Mouse (Mus musculus): Measurements from ENCODE around the gene Mfsd5.

Mfsd5 gene

GRCm38 (mm10) chr15:102279092-102279782, at the start of gene Mfsd5:
TSS of gene Mfsd5 (plus strand) at chr15:102279454.
- DNase-seq (ENCODE audit: extremely low read depth, low read depth, low spot score): no peak

GRCm38 (mm10) chr15:102230408-102231321, 48.6 kb upstream of the Mfsd5 start:
- DNase-seq (ENCODE audit: extremely low read depth, low read depth, low spot score): no peak

GRCm38 (mm10) chr15:102231748-102232147, 47.5 kb upstream of the Mfsd5 start, which contains the start of gene Itgb7:
TSS of gene Itgb7 (minus strand) at chr15:102231944.
- DNase-seq (ENCODE audit: extremely low read depth, low read depth, low spot score): no peak

DNA sequence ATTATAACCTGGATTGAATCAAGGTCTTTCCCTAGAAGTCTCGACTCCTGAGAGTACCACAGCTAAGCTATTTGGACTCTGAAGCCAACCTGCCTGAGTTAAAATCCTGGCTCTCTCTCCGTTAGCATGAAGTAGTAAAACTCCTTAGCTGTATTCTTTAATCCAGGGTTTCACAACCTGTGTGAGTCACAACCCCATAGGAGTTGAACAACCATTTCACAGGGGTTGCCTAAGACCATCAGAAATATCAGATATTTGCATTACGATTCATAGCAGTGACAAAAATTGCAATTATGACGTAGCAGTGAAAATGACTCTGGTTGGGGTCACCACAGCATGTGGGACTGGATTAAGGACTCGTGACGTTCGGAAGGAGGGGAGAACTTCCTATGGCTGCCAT, 46.5 kb upstream of the Mfsd5 start:
- DNase-seq (ENCODE audit: extremely low read depth, low read depth, low spot score): peak; percentile 70

GRCm38 (mm10) chr15:102233896-102234295, 45.4 kb upstream of the Mfsd5 start:
- no peak for DNase-seq (ENCODE audit: extremely low read depth, low read depth, low spot score)

- DNase-seq (ENCODE audit: extremely low read depth, low read depth, low spot score): no peak
Measured at GRCm38 (mm10) chr15:102235371-102236027, 43.8 kb upstream of the Mfsd5 start.

- no peak for DNase-seq (ENCODE audit: extremely low read depth, low read depth, low spot score)
Measured at GRCm38 (mm10) chr15:102238543-102239259, 40.6 kb upstream of the Mfsd5 start.

DNA sequence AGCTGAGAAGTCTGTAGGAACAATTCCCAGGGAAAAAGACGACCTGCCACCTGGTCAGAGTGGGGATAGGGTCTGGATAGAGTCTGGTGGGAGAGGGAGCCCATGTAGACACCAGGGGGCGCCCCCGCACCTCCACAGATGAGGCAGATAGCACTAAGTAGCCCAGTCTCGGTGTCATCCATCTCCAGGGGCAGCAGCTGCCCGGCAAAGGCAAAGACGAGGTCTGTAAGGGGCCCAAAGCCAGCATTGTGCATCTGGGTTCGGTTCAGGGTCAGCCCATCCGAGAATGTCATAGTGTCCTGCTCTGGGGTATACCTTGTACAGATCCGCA, 40.0 kb upstream of the Mfsd5 start:
- no peak for DNase-seq (ENCODE audit: extremely low read depth, low read depth, low spot score)

- no peak for DNase-seq (ENCODE audit: extremely low read depth, low read depth, low spot score)
Measured at GRCm38 (mm10) chr15:102239851-102240250, 39.4 kb upstream of the Mfsd5 start.

GRCm38 (mm10) chr15:102240607-102241006, 38.6 kb upstream of the Mfsd5 start:
- no peak for DNase-seq (ENCODE audit: extremely low read depth, low read depth, low spot score)

- no peak for DNase-seq (ENCODE audit: extremely low read depth, low read depth, low spot score)
Measured at GRCm38 (mm10) chr15:102242404-102243228, 36.6 kb upstream of the Mfsd5 start.

DNA sequence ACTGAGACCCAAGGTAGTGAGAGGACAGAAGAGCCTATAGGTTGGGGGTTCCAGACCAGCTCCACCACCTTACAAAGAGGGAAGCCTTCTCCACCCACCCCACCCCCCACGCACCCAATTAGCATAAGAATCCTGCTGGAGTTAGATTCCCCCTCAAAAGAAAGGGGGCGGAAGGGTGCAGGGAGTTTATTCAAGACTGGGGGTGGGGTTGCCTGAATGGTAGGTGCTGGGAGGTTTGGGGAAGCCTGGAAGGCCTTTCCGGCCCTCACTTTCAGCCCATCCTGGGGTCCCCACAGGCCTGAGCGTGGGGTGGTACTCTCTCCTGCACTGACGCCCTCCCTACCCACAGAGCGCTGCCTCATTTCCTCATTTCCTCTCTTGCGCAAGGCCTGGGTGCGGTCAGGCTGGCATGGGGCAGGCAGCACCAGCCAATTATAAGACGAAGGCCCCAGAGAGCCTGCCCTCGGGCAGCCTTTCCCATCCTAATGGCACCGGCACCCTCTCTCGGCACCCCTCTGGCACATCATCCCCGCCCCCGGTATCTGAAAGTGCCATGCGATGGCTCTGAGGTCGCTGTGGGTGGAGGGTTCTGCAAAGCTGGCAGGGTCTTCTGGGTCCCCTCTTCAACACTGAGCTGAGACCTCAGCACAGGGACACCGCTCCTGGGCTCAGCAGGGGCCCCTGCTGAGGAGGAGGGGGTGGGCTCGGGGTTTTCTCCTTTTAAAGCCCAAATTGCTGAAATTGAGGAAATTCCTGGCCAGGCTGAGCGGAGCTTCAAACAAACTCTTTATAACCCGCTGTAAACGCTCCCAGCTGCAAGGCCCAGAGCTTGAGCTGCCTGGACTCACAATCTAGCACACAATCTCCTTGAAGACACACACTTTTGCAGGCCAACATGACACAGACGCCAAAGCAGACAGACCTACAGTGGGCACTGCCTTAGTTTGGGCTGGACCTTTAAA, 35.7 kb upstream of the Mfsd5 start:
- no peak for DNase-seq (ENCODE audit: extremely low read depth, low read depth, low spot score)

- DNase-seq (ENCODE audit: extremely low read depth, low read depth, low spot score): no peak
Measured at GRCm38 (mm10) chr15:102244306-102245191, 34.7 kb upstream of the Mfsd5 start.

DNA sequence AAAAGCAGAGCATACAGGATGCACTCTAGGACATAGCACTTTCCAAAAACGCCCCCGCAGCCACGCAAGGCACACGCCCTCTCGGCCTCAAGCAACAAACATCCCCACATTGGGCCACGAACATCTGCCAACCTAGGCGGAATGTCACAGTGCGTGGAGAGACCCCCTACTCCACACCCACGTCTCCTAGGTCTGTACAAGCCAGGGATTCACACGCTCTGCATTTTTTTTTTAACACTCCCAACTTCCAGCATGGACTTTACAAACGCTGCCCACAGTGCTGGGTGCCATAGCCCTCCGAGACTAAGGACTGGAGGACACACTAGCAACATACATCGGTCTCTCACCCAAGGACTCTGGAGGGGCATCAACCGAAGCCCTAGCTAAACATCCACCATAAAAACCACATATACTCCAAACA, 33.8 kb upstream of the Mfsd5 start:
- DNase-seq (ENCODE audit: extremely low read depth, low read depth, low spot score): no peak

- no peak for DNase-seq (ENCODE audit: extremely low read depth, low read depth, low spot score)
Measured at GRCm38 (mm10) chr15:102245891-102246741, 33.1 kb upstream of the Mfsd5 start.

- peak; percentile 51 for DNase-seq (ENCODE audit: extremely low read depth, low read depth, low spot score)
Measured at GRCm38 (mm10) chr15:102246866-102247251, 32.4 kb upstream of the Mfsd5 start.
